Mouse (Mus musculus) hindbrain, embryonic 11.5 days (tissue): Measurements from ENCODE around the gene Tmem106b. TPM values are rescaled to one million over a fixed set of nuclear protein-coding genes. Genes with fewer than 3 reads are reported as not detected.

Experiments
- ATAC-seq: fragments of 200-750 bp; cut with Nextera tagmentation; 2 replicates; pipeline ENCODE4 v1.8.0; 2017; ENCODE audit warnings: mild to moderate bottlenecking, moderate TSS enrichment, moderate library complexity; ENCODE audit not compliant: low FRiP score
- DNase-seq: peaks from one replicate; pipeline ENCODE4 v3.0.0-alpha.2; 2015; ENCODE audit warnings: low spot score
- H3K27ac ChIP-seq: fragments of 300-500 bp; sonication (generic); 2 replicates; pipeline ENCODE4 v1.5.1; 2014; ENCODE audit warnings: mild to moderate bottlenecking, low read depth, low read length
- H3K27me3 ChIP-seq: fragments of 300-500 bp; sonication (generic); 2 replicates; pipeline ENCODE4 v1.6.1; 2014; ENCODE audit warnings: mild to moderate bottlenecking, low read length, moderate library complexity, mixed read lengths; ENCODE audit not compliant: control insufficient read depth, insufficient read depth
- H3K36me3 ChIP-seq: fragments of 300-500 bp; sonication (generic); 2 replicates; pipeline ENCODE4 v1.6.1; 2014; ENCODE audit warnings: mild to moderate bottlenecking, low read length, moderate library complexity, mixed read lengths; ENCODE audit not compliant: control insufficient read depth, insufficient read depth
- H3K4me1 ChIP-seq: fragments of 300-500 bp; sonication (generic); replicated peaks from 2 replicates; pipeline ENCODE4 v1.6.1; 2014; ENCODE audit warnings: low read length, mixed read lengths; ENCODE audit not compliant: control insufficient read depth, insufficient read depth
- H3K4me2 ChIP-seq: fragments of 300-500 bp; sonication (generic); replicated peaks from 2 replicates; pipeline ENCODE4 v1.6.1; 2014; ENCODE audit warnings: mild to moderate bottlenecking, low read depth, low read length
- H3K4me3 ChIP-seq: fragments of 300-500 bp; sonication (generic); 2 replicates; pipeline ENCODE4 v1.5.1; 2014; ENCODE audit warnings: low read depth, low read length
- H3K9ac ChIP-seq: fragments of 300-500 bp; sonication (generic); 2 replicates; pipeline ENCODE4 v1.6.1; 2014; ENCODE audit warnings: low read depth, low read length
- H3K9me3 ChIP-seq: fragments of 300-500 bp; sonication (generic); 2 replicates; pipeline ENCODE4 v1.6.1; 2016; ENCODE audit warnings: low read length; ENCODE audit not compliant: control insufficient read depth
- WGBS: fragments of 180-500 bp; shearing (Covaris S2); extraction: QIAGEN DNeasy Blood & Tissue Kit; methylation state at CpG from one replicate; pipeline ENCODE4 v1.1.7; 2014; 5-methylcytosine and 5-hydroxymethylcytosine counted together
- polyA plus RNA-seq: library from polyadenylated mRNA; unstranded; fragments of >200 nt; fragmentation: Nextera tagmentation; extraction: Ambion mirVana; gene quantifications from 2 replicates; pipeline ENCODE4 v1.2.1, GENCODE M21; 2014

Gene Tmem106b
- polyA plus RNA-seq: 31.8 and 34.9 TPM in 2 replicates

DNA sequence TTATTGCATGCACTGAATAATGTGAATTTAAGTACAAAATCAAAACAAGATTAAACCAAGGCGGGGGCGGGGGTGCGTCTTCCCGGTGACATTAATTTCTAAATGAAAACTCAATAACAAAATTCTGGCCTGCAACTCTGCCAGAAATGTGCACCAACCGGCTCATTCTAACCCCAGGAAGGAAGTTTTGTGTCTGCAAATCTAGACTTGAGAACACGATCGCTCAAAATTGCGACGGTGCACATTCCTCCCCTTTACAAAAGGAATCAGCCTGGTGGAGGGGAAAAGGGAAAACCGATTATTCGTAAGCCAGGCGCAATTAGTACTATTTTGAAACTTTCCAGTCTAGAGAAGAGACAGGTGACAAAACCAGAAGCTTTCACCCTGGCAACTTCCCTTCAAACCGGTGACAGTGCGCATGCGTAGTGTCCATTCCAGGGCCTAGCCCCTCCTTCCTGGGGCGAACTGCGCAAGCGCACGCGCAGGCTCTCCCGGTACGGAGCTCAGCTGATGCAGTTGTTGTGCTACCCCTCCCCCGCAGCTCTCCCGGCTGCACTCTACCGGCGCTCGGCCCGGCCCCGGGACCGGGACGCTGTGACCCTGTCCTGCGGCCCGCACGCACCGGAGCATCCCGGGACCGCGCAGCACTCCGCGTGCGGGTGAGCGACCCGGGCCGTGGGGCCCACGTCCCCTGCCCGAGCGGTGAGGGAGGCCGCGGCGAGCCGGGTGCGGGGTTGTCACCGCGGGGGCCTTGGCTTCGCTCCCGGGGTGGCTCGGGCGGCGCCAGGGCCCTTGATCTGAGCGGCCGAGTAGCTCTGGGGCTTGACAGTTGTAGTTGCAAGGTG lies at the start of gene Tmem106b:
Gene Tmem106b, plus strand, starts transcription at position 458 of the 845 bp plus-strand sequence.
- ATAC-seq (peak; percentile 100), DNase-seq (peak; percentile 98)
- Histone ChIP-seq H3K36me3 (no peaks in the 10 kb centered on the region), H3K27ac (peak within 1 kb of the TSS; percentile 44; the same call in 1 of the 2 replicates), H3K4me3 (peak within 1 kb of the TSS; percentile 82), H3K9me3 (no peaks in the 10 kb centered on the region), H3K4me1 (no peaks in the 10 kb centered on the region), H3K9ac (peak within 1 kb of the TSS; percentile 89), H3K27me3 (no peaks in the 10 kb centered on the region), H3K4me2 (peak within 1 kb of the TSS; percentile 60)
- WGBS: 4% methylated on average over 60 of the region's 61 CpGs

DNA sequence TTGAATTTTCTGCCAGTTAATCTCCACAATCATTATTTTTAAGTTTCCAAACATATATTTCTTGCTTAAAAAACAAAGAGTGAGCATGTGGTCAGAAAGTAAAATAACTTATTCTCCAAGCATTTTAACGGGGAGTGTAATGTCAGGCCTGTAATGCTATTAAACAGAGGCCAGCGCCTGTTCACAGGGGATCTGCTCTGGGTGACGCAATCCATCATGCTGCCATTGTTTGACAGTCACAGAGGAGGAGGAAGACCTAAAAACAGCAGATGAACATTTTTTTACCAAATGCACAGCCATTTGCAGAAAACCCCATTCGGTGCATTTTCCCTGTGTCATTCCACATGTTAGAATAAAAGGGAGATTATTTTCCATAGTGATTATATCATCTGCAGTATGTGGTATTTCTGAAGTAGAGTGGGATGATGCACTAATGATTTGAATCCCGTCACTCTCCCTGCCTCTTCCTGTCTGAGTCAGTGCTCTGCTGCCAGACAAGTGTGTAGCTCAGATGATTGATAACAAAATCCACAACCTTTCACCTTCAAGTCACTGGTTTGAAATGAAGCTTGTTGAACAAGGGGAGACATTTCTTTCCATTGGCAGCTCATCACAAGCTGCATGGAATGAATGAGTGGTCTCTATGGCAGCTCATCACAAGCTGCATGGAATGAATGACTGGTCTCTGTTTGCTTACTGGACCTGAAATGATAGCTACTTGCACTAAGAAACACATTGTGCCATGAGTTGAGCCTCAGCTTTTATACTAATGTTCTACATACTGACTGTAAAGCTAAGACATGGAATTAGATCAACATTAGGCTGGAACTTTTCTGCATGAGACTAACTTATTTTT lies 48.1 kb upstream of the Tmem106b start:
- Histone ChIP-seq H3K36me3 (no peaks in the 10 kb centered on the region), H3K4me1 (no peaks in the 10 kb centered on the region), H3K9ac (no peak overlapping the region), H3K9me3 (no peaks in the 10 kb centered on the region), H3K4me2 (no peak overlapping the region), H3K4me3 (no peak overlapping the region), H3K27ac (0 out of 2 replicates have a peak overlapping the region, but pooled peaks have one; percentile 18), H3K27me3 (no peaks in the 10 kb centered on the region)
- DNase-seq (peak; percentile 58), ATAC-seq (peak; percentile 92)
- 26% methylated on average over 5 of the region's 5 CpGs for WGBS

GRCm38 (mm10) chr6:13030558-13030957 lies 39.0 kb upstream of the Tmem106b start:
- no peak for DNase-seq
- Histone ChIP-seq H3K9ac (no peak overlapping the region), H3K36me3 (no peaks in the 10 kb centered on the region), H3K4me3 (no peak overlapping the region), H3K4me2 (no peak overlapping the region), H3K9me3 (no peaks in the 10 kb centered on the region), H3K4me1 (no peaks in the 10 kb centered on the region), H3K27me3 (no peaks in the 10 kb centered on the region), H3K27ac (no peak overlapping the region)
- no peak for ATAC-seq

DNA sequence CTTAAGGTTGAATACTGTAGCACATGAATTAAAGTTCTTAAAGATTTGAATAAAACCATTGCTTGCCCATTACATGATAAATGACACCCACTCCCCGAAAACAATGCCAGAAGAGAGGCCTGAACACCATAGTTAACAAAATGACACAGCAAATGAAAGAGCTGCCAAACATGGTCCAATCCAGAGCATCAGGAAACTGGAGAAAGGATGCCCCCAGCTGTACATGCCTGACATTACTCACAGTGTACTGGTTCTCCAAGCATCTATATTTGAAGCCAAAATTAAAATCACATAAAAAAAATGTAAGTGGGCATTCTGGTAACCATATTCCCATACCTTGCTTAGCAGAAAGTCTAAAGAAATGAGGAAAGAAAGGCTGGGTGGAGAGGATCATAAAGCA lies 38.6 kb upstream of the Tmem106b start:
- Histone ChIP-seq H3K4me3 (no peak overlapping the region), H3K27ac (no peak overlapping the region), H3K36me3 (no peaks in the 10 kb centered on the region), H3K27me3 (no peaks in the 10 kb centered on the region), H3K4me2 (no peak overlapping the region), H3K4me1 (no peaks in the 10 kb centered on the region), H3K9me3 (no peaks in the 10 kb centered on the region), H3K9ac (no peak overlapping the region)
- 55% methylated on average over 1 of the region's 1 CpGs for WGBS
- peak; percentile 61; the same call in 1 of the 2 replicates for ATAC-seq
- DNase-seq: peak; percentile 26

DNA sequence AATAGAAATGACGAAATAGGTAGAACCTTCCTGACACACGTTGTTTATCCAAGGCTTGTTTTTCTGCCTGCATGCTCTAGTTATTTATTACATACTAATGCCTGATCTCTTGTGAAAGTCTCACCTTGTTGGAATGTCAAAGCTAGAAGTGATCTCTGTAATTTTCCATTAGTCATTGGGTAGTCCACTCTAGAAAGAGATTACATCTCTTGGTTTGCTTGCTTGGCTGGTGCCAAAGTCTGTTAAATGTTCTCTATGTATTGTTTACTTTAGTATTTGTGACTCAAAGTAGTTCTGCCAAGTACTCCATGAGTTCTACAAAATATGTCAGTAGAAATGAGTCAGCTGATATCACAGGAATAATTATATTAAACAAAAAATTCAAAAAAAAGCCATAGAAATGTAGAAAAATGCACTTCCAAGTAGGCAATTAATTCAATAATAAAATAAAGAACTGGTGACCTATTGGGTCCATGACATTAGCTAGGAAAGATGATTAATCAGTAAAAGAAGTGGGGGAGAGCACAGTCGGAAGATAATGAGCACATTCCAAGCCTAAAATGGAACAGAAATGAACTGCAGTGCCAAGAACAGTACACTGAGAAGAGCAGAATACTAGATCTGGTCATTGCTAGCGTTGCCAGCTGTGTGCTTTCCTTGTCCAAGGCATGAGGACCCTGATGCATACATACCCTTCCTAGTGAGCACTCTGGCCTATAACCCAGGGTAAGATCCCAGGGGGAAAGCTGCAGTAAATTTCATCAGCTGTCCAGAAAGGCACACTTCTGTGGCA lies 17.0 kb upstream of the Tmem106b start:
- no peaks in the 10 kb centered on the region for H3K36me3 ChIP-seq
- DNase-seq (no peak), ATAC-seq (no peak)
- no peak overlapping the region for H3K4me3 ChIP-seq
- no peaks in the 10 kb centered on the region for H3K27me3 ChIP-seq
- H3K4me1 ChIP-seq: no peaks in the 10 kb centered on the region
- WGBS: 92% methylated on average over 4 of the region's 4 CpGs
- no peak overlapping the region for H3K27ac ChIP-seq
- H3K9me3 ChIP-seq: no peaks in the 10 kb centered on the region
- H3K9ac ChIP-seq: no peak overlapping the region
- no peak overlapping the region for H3K4me2 ChIP-seq

DNA sequence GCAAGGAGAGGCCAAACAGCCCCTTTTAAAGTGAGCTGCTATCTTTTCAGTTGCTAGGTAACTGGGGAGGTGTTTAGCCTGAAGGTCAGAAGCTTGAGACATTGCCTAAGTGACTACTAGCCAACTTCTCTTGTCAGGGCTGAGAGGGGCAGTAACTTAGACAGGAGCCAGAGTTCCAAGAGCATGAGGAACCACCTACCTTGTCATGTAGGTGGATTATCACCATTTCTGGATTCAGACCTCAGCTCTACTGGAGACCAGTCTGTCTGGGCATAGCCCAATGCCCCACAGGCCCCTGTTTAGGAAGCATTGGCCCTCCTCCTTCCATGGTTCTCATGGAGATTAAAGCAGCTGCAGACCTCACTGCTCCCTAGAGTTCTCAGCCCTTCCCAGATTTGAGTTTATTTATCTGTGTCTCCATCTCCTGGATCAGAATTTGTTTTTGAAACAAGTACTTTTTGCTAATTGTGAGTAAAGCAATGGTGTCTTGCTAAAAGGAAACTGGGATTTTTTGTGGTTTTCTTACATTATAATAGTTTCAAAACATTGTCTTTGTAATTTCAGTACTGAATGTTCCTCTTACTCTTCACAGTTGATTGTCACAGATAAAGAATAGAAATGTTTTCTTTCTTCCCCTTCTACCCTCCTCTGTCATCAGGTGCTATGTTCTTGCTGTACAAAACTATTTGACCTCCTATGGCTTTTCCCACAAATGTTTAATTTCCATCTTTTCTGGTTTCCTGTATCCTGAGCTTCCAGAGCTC lies 8.1 kb upstream of the Tmem106b start:
- Histone ChIP-seq H3K27me3 (no peaks in the 10 kb centered on the region), H3K4me1 (no peaks in the 10 kb centered on the region), H3K9ac (no peak overlapping the region), H3K9me3 (no peaks in the 10 kb centered on the region), H3K4me3 (no peak overlapping the region), H3K27ac (no peak overlapping the region), H3K4me2 (no peak overlapping the region), H3K36me3 (no peaks in the 10 kb centered on the region)
- no peak for DNase-seq
- no peak for ATAC-seq

GRCm38 (mm10) chr6:13062063-13062462 lies 7.5 kb upstream of the Tmem106b start:
- WGBS: 93% methylated on average over 4 of the region's 4 CpGs
- Histone ChIP-seq H3K27me3 (no peaks in the 10 kb centered on the region), H3K9me3 (no peaks in the 10 kb centered on the region), H3K4me3 (no peak overlapping the region), H3K4me2 (no peak overlapping the region), H3K27ac (no peak overlapping the region), H3K36me3 (no peaks in the 10 kb centered on the region), H3K4me1 (no peaks in the 10 kb centered on the region), H3K9ac (no peak overlapping the region)
- no peak for DNase-seq
- no peak for ATAC-seq
